Mouse (Mus musculus): ENCODE data around the gene Cep295nl.
"Not testable (repeated sequence)": the region's sequence is repeated elsewhere in the genome, so short reads cannot be mapped to it uniquely, and the experiment has no call there.

Cep295nl gene

GRCm38 (mm10) chr11:118321971-118322370, 20.3 kb downstream of the Cep295nl start:
- in situ Hi-C loops (cut with MboI, MseI) = no loop called here

DNA sequence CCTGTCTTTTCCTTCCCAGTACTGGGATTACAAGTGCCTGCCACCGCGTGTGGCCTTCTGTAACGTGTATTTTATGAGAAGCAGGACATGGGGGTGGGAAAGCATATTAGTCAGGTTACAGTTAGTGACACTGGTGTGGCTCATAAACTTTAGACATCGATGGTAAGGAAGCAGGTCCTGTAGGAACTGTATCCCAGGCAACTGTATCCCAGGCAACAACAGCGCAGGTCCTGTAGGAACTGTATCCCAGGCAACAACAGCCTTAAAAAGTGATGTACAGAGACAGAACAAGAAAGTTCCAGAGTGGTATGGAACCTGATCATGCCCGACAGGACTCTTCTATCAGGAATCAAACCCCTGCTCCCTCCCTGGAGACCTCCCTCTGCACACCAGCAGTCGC, 20.8 kb downstream of the Cep295nl start:
- in situ Hi-C loops (cut with MboI, MseI) = no loop called here

DNA sequence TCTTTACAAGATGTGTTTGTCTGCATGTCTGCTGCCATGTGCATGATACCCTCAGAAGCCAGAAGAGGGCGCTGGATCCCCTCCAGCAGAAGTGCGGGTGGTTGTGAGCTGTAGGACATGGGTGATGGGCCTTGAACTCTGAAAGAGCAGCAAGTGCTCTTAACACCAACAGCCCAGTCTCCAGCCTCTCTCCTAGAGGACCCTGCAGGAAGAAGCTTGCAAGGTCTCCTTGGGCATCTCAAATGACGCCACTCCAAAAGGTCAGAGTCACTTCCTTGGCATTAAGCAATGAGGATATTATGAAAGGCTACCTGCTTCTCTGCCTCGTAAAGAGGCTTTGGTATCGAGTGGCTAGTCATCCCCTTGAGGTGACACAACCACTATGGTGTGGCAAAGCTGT, 23.6 kb downstream of the Cep295nl start:
- in situ Hi-C loops (cut with MboI, MseI) = no loop called here

DNA sequence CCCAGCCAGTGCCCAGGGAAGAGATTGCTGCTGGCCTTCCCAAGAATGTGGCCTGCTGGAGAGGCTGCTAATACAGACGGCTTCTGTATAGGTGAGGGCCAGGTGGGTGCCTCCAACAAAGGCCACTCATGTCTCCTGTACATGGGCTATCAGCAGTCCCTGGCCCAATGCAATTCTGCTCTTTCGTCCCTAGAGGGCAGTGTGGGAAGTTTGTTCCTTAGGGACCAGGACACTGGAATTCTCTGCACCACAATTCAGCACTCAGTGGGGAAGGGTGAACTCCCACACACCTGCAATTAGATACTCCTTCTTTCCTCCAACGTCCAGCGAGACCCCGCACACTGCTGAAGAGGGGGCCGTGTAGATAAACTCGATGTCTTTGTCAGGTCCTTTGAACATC, 25.2 kb downstream of the Cep295nl start:
- in situ Hi-C loops (cut with MboI, MseI) = no loop called here

DNA sequence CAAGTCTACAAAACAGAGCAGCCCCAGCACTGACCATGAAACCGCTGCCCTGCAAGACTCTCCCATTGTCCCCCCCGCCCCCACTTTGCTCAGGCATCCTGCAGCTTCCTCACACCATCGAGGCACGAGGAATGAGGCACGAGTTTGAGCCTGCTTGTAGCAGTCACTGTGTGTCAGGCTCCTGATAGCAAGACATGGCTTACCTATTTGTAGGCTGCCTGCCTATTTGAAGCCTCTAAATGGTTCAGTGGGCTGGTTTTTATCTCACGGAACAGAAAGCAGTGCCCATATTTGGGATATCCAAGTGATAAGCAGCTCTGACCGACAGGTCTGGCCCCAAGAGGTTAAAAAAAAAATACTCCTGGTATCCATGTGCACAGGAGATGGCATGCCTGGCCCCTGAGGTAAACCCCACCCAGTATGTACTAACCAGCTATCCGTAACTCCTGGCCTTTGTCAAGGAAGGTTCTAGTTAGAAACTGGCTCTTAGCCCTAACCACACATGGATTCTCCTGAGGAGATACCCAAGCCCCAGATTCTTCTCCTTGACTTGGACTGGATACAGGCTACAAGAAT, 26.0 kb downstream of the Cep295nl start:
- in situ Hi-C loops (cut with MboI, MseI) = no loop called here

GRCm38 (mm10) chr11:118312132-118312723, 30.1 kb downstream of the Cep295nl start:
- in situ Hi-C loops (cut with MboI, MseI) = no loop called here

GRCm38 (mm10) chr11:118307962-118308361, 34.3 kb downstream of the Cep295nl start:
- in situ Hi-C loops (cut with MboI, MseI) = not testable (repeated sequence)

DNA sequence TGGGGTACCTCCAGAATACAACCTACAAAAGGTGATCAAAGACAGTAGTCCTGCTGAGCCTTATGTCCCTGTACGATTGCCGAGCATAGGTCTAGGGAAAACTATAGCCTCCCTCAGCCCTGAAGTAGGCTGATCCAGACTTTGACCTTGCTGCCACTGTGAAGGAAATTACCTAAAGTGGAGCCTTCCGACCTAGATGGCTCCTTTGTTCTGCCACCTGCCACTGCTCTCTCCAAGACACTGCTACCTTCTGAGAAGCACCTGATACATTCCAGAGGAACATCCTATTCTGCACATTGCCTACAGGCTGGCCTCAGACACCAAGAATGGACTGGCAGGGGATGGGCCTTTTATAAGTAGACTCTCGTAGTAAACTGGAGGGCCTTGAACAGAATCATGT, 38.3 kb downstream of the Cep295nl start:
- in situ Hi-C loops (cut with MboI, MseI) = not testable (repeated sequence)

DNA sequence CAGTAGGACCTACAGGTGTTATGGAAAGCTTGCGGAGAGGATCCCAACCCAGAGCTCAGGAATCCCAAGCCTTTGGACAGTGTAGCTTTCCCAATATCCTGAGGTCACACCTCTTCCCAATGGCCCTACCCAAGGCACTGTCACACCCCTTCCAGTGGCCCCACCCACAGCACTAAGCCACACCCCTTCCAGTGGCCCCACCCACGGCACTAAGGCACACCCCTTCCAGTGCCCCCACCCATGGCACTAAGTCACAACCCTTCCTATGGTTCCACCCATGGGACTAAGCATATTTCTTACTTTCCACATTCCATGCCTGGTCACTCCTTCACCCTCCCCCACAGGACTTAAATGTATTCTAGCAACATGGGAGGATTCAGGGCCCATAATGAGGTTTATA, 43.5 kb downstream of the Cep295nl start:
- in situ Hi-C loops (cut with MboI, MseI) = loop anchor here (5.0 to 25.0 kb wide), 2 partner anchors 93 to 988 kb away; no protein-coding TSS in a partner anchor

GRCm38 (mm10) chr11:118297967-118298366, 44.3 kb downstream of the Cep295nl start:
- in situ Hi-C loops (cut with MboI, MseI) = loop anchor here (5.0 to 25.0 kb wide), 2 partner anchors 94 to 989 kb away; no protein-coding TSS in a partner anchor

DNA sequence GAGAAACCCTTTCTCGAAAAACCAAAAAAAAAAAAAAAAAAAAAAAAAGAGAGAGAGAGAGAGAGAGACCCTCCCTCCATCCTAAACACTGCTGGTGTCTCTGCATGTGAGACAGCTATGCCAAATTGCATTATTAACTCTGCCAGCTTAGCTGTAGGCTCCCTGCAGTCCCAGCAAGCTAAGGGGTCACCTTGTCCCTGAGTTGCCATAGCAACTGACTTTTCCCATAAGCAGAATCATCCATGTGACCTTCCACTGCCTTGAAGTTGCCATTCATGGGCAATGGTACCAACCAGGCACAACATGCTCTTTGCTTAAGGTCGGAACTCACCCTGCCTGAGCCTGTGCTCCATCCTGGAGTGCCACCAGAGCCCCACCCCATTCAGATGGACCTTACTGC, 47.3 kb downstream of the Cep295nl start:
- in situ Hi-C loops (cut with MboI, MseI) = loop anchor here (5.0 to 25.0 kb wide), 2 partner anchors 97 to 992 kb away; no protein-coding TSS in a partner anchor

GRCm38 (mm10) chr11:118292671-118293070, 49.6 kb downstream of the Cep295nl start:
- in situ Hi-C loops (cut with MboI, MseI) = loop anchor here (25.0 kb wide), 1 partner anchor 995 kb away; no protein-coding TSS in a partner anchor

DNA sequence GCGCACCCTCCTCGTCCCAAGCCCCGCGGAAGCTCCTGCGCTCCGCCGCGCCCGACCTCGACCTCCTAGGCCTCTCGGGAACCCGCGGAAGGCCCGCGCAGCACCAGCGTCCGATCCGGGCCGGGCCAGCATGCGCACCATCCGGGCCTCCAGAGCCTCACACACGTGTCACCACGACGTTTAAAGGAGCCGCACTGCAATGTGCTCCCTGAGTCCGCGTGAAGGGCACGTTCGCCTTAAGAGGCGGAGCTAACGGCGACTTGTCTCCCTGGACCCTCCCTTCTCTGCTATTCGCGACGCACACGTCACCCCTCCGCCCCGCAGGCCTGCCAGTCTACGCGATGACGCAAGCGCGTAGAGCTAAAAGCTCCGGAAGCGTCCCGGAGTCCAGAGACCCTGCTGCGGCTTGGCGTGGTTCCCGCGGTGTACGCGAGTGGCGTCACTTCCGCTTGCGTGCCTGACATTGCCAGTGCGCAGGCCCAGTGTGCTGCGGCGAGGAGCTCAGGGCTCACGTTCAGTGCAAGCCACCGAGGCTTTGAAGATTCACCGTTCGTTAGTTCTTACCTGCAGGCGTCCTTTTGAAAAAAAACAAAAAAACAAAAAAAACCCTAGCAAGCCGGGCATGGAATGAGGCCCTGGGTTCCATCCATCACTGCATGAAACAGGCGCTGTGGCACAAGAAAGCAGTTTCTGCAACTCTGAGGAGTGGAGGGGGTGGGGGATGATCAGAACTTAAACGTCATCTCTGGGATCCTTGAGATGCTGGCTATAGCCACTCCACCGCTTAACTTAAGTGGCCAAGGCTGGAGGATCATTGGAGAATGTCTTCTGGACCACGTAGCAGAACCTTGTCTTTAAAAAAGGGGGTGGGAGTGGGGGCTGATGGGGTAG, 52.1 kb downstream of the Cep295nl start, which contains the start of gene Usp36:
Usp36 (minus strand) TSS at position 246 of the 891 bp plus-strand sequence.
- in situ Hi-C loops (cut with MboI, MseI) = loop anchor here (25.0 kb wide), 1 partner anchor 997 kb away; no protein-coding TSS in a partner anchor

DNA sequence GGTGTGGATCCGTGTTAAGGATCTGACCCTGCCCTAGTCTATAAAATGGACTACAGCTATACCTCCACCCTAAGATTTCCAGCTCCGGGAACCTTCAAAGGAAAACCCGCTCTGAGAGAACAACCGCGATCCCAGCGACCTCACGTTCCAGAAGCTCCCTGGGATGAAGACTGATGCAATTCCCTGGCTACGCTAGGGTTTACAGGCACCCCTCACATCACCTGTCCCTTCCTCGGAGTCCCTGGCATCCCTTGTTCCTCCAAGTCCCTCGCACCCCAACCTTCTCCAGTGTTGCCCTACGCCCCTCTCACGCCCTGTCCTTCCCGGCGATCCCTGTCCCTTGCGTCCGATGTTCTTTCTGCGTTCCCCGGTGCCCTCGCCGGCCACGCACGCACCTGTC, 52.7 kb downstream of the Cep295nl start:
- in situ Hi-C loops (cut with MboI, MseI) = loop anchor here (25.0 kb wide), 1 partner anchor 998 kb away; no protein-coding TSS in a partner anchor

DNA sequence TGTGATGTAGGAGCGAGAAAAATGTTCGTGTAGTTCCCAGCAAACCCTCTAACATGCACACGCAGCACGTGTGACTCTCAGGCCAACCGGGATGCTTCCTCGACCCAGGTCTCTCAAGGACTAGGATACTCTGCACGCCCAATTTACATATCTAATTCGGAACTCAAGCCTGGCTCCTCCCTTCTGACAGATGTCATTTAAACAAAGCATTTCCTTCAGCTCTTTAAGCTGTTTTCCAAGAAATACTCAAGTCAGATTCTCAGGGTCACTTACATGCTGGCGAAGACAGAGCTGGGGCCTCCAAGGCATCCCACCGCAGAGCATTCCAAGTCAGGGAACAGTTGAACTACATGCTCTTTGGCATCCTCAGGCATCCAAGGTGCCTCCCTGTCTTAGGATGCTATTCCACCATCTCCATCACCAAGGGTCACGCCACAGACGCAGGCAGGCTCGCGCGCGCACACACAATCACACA, 53.2 kb downstream of the Cep295nl start:
- in situ Hi-C loops (cut with MboI, MseI) = loop anchor here (25.0 kb wide), 1 partner anchor 998 kb away; no protein-coding TSS in a partner anchor

DNA sequence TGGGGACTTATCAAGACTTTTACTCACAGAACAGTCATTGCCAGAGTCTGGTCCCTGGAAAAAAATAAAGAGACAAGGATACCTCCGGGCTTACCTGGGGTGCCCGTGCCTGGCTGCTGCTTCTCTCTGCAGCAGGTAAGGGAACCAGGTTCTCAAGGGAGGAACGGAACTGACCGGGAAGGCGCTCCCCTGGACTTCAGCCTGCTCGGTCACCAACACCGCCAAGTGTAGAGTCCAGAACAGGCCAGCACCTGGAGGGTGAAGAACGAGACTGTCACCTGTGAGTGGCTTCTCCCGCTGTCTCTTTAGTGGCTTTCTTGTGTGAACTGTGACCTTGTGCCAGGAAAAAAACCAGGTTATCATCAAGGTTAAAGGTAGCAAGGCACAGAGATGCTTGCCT, 54.7 kb downstream of the Cep295nl start:
- in situ Hi-C loops (cut with MboI, MseI) = loop anchor here (25.0 kb wide), 1 partner anchor 1000 kb away; no protein-coding TSS in a partner anchor

- in situ Hi-C loops (cut with MboI, MseI) = loop anchor here (25.0 kb wide), 1 partner anchor 1001 kb away; no protein-coding TSS in a partner anchor
These were observed 55.9 kb downstream of the Cep295nl start for GRCm38 (mm10) chr11:118286434-118286833.

- in situ Hi-C loops (cut with MboI, MseI) = loop anchor here (25.0 kb wide), 1 partner anchor 1002 kb away; no protein-coding TSS in a partner anchor
These were observed 56.5 kb downstream of the Cep295nl start for GRCm38 (mm10) chr11:118285791-118286190.
